Mouse (Mus musculus) heart, adult 2 months (tissue): ENCODE data around the gene Musk. TPM values are rescaled to one million over a fixed set of nuclear protein-coding genes. Genes with fewer than 3 reads are reported as not detected.

ENCODE experiments used
- DNase-seq, 2 experiments: peaks; one replicate each; pipeline ENCODE4 v3.0.0; 2021
- H3K27ac ChIP-seq: fragments of 200-600 bp; 2 replicates; pipeline ENCODE4 v1.8.1; 2022
- H3K27me3 ChIP-seq: fragments of 200-500 bp; 2 replicates; pipeline ENCODE4 v1.6.1; 2012; ENCODE audit warnings: mild to moderate bottlenecking, low read length, inconsistent platforms, mixed read lengths; ENCODE audit not compliant: control insufficient read depth, insufficient read depth
- H3K36me3 ChIP-seq: fragments of 200-500 bp; 2 replicates; pipeline ENCODE4 v1.6.1; 2012; ENCODE audit warnings: low read length, inconsistent platforms; ENCODE audit not compliant: control insufficient read depth, insufficient read depth
- H3K4me1 ChIP-seq: fragments of 200-500 bp; 2 replicates; pipeline ENCODE4 v1.6.1; 2011; ENCODE audit warnings: low read length; ENCODE audit not compliant: control insufficient read depth, insufficient read depth
- H3K4me3 ChIP-seq: fragments of 200-600 bp; 2 replicates; pipeline ENCODE4 v1.8.1; 2022
- H3K79me2 ChIP-seq: fragments of 200-500 bp; replicated peaks from 2 replicates; pipeline ENCODE4 v1.6.1; 2012; ENCODE audit warnings: mild to moderate bottlenecking, inconsistent platforms, low read length, moderate library complexity, mixed read lengths; ENCODE audit not compliant: control insufficient read depth, insufficient read depth
- H3K9ac ChIP-seq: fragments of 200-500 bp; 2 replicates; pipeline ENCODE4 v1.6.1; 2012; ENCODE audit warnings: low read depth, mild to moderate bottlenecking, control low read depth, inconsistent platforms, low read length, mixed read lengths
- CTCF ChIP-seq: fragments of 200-600 bp; IDR thresholded peaks from 2 replicates; pipeline ENCODE4 v1.8.1; 2022; ENCODE audit warnings: antibody characterized with exemption, mild to moderate bottlenecking, moderate library complexity
- EP300 ChIP-seq: fragments of 200-500 bp; IDR thresholded peaks from 2 replicates; pipeline ENCODE4 v1.6.1; 2011; ENCODE audit warnings: low read depth, low read length, control low read depth; ENCODE audit not compliant: insufficient read depth
- POLR2A ChIP-seq: fragments of 200-500 bp; IDR thresholded peaks from 2 replicates; pipeline ENCODE4 v1.6.1; 2011; ENCODE audit warnings: mild to moderate bottlenecking, low read depth, low read length, control low read depth; ENCODE audit not compliant: insufficient read depth
- WGBS: fragments of 180-500 bp; shearing (Covaris S2); methylation state at CpG from one replicate; pipeline ENCODE4 v1.1.7; 2018; 5-methylcytosine and 5-hydroxymethylcytosine counted together
- intact Hi-C: fragments of 180-260 bp; cut with DNase I; formaldehyde crosslinking; loops from one replicate; pipeline ENCODE4 v1.15.1; 2025
- polyA plus RNA-seq: library from polyadenylated mRNA; depleted of rRNA; stranded (reverse); fragments of >200 nt; gene quantifications from 2 replicates; pipeline ENCODE4 v1.2.3, GENCODE M21; 2012
- total RNA-seq, 2 experiments: library from RNA; stranded (reverse); gene quantifications; 2 replicates each; pipeline ENCODE4 v1.2.3; 2021

Musk gene
- total and polyA plus RNA-seq, 3 experiments: 0.14 to 0.81 (median 0.59) TPM

GRCm38 (mm10) chr4:58336227-58336626, 50.5 kb downstream of the Musk start:
- no peak for DNase-seq
- H3K4me1 ChIP-seq: no peaks in the 10 kb centered on the region
- WGBS: 47% methylated on average over 2 of the region's 2 CpGs
- no peak overlapping the region for H3K9ac ChIP-seq
- no peak overlapping the region for H3K4me3 ChIP-seq
- intact Hi-C loops: no loop called here
- no peak overlapping the region for H3K27ac ChIP-seq
- H3K27me3 ChIP-seq: no peaks in the 10 kb centered on the region
- TF ChIP-seq EP300 (no peak), CTCF (no peak), POLR2A (no peak)
- no peaks in the 10 kb centered on the region for H3K79me2 ChIP-seq
- no peaks in the 10 kb centered on the region for H3K36me3 ChIP-seq

GRCm38 (mm10) chr4:58339226-58339625, 53.5 kb downstream of the Musk start:
- Histone ChIP-seq H3K9ac (no peak overlapping the region), H3K27me3 (no peaks in the 10 kb centered on the region), H3K36me3 (no peaks in the 10 kb centered on the region), H3K27ac (no peak overlapping the region), H3K4me3 (no peak overlapping the region), H3K79me2 (no peaks in the 10 kb centered on the region), H3K4me1 (no peaks in the 10 kb centered on the region)
- WGBS: 33% methylated on average over 3 of the region's 3 CpGs
- no peak for DNase-seq
- TF ChIP-seq EP300 (no peak), POLR2A (no peak), CTCF (no peak)
- intact Hi-C loops: no loop called here

- DNase-seq: no peak
- intact Hi-C loops: no loop called here
- Histone ChIP-seq H3K4me1 (no peaks in the 10 kb centered on the region), H3K79me2 (no peaks in the 10 kb centered on the region), H3K27ac (no peak overlapping the region), H3K4me3 (no peak overlapping the region), H3K9ac (no peak overlapping the region), H3K36me3 (no peaks in the 10 kb centered on the region), H3K27me3 (no peaks in the 10 kb centered on the region)
- WGBS: 78% methylated on average over 7 of the region's 7 CpGs
- no peak for TF ChIP-seq POLR2A
- TF ChIP-seq EP300: no peak
- no peak for TF ChIP-seq CTCF
These were observed 64.4 kb downstream of the Musk start for GRCm38 (mm10) chr4:58350206-58350605.

DNA sequence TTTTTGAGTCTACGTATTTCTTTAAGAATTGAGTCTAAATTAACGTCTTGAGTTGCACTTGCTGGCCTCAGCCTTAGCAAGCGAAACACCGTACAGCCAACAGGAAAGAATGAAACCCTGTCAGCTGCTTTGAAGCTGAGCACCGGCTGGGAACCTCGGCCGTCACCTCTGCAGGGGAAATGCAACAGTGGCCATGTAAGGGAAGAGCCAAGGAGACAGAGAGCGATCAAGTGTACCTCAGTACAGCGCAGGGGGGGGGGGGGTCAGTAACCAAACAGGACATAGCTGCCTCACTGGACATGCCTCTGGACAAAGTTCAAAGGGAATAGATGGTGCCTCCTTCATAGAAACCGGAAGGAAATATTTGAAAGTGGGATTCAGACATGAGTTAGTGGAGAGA, 65.4 kb downstream of the Musk start:
- no peaks in the 10 kb centered on the region for H3K36me3 ChIP-seq
- H3K4me3 ChIP-seq: no peak overlapping the region
- H3K27ac ChIP-seq: no peak overlapping the region
- no peak overlapping the region for H3K9ac ChIP-seq
- H3K4me1 ChIP-seq: no peaks in the 10 kb centered on the region
- WGBS: 57% methylated on average over 10 of the region's 10 CpGs
- H3K27me3 ChIP-seq: no peaks in the 10 kb centered on the region
- H3K79me2 ChIP-seq: no peaks in the 10 kb centered on the region
- intact Hi-C loops: no loop called here
- DNase-seq: no peak
- no peak for TF ChIP-seq CTCF
- no peak for TF ChIP-seq POLR2A
- TF ChIP-seq EP300: no peak

- no peaks in the 10 kb centered on the region for H3K4me1 ChIP-seq
- TF ChIP-seq POLR2A (no peak), EP300 (no peak)
- no peak for DNase-seq
- intact Hi-C loops: no loop called here
- H3K27ac ChIP-seq: no peak overlapping the region
- H3K4me3 ChIP-seq: no peak overlapping the region
- H3K36me3 ChIP-seq: no peaks in the 10 kb centered on the region
- H3K27me3 ChIP-seq: no peaks in the 10 kb centered on the region
- H3K9ac ChIP-seq: no peak overlapping the region
- 62% methylated on average over 5 of the region's 5 CpGs for WGBS
- no peaks in the 10 kb centered on the region for H3K79me2 ChIP-seq
These were observed 65.8 kb downstream of the Musk start for GRCm38 (mm10) chr4:58351590-58351989.

DNA sequence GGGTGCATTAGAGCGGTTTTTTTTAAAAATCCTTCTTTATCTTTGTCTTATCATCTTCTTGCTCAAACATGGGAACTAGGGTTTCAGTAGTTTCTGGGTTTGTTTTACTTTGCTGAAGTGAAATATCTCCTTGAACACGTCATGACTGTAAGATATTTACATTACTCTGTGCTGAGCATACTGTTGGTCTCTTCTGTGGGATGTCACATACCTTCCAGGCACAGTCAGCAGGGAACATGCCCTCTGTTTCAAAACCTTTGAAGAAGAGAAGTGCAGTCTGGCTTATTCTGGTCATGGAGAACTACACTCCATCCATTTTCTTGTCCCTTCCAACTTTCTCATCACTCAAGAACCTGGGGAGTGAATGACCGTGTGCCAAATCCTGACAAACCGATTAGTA, 73.2 kb downstream of the Musk start:
- Histone ChIP-seq H3K9ac (no peak overlapping the region), H3K36me3 (no peaks in the 10 kb centered on the region), H3K27ac (no peak overlapping the region), H3K27me3 (no peaks in the 10 kb centered on the region), H3K4me3 (no peak overlapping the region), H3K79me2 (no peaks in the 10 kb centered on the region), H3K4me1 (no peaks in the 10 kb centered on the region)
- no peak for DNase-seq
- intact Hi-C loops: no loop called here
- TF ChIP-seq EP300 (no peak), POLR2A (no peak), CTCF (no peak)
- 81% methylated on average over 4 of the region's 4 CpGs for WGBS

- 76% methylated on average over 6 of the region's 6 CpGs for WGBS
- intact Hi-C loops: no loop called here
- DNase-seq: no peak
- no peak overlapping the region for H3K9ac ChIP-seq
- H3K27me3 ChIP-seq: no peaks in the 10 kb centered on the region
- TF ChIP-seq EP300 (no peak), POLR2A (no peak), CTCF (no peak)
- no peaks in the 10 kb centered on the region for H3K36me3 ChIP-seq
- H3K4me1 ChIP-seq: no peaks in the 10 kb centered on the region
- H3K79me2 ChIP-seq: no peaks in the 10 kb centered on the region
- no peak overlapping the region for H3K27ac ChIP-seq
- no peak overlapping the region for H3K4me3 ChIP-seq
These were observed 79.6 kb downstream of the Musk start for GRCm38 (mm10) chr4:58365321-58365720.
